Comparison of ENCODE assay signal across 9 mouse cellular contexts in genomic region chr1:75015551-75016265, GRCm38 (mm10).
DNase-seq lines count a peak whose midpoint lies in the region; ATAC-seq and TF ChIP-seq lines count a peak whose summit lies in the region.
"Had no signal": no experiment of that assay in that cellular context is flagged by ENCODE, and none has a peak within 500 bp of the region (broad histone marks: within the 10 kb centered on the region; RNA-seq: fewer than 3 reads in every experiment).

No protein-coding gene starts in this region.

- DNase-seq in cerebellum, adult 9-11 months, result peak; percentile 13
- DNase-seq in cerebellum, adult 8-10 months, result no peak
- no peak for DNase-seq in ES-E14 (ENCODE audit: low read depth, low spot score)
- peak; percentile 24 for DNase-seq in heart, postnatal 0 days (ENCODE audit: low spot score)
- DNase-seq in lung, adult 2 months, result peak; percentile 23
- no peak for DNase-seq in yolk sac, embryonic 10.5 days (ENCODE audit: low spot score)
- no peak for DNase-seq in Muller cell, postnatal 12 days (ENCODE audit: inconsistent ontology term)

- in situ Hi-C loops in ES-E14 (cut with MboI; ENCODE audit: low sequenced_read_pairs in 2 of 2, unreplicated experiment in 2 of 2), result no loop called here

- WGBS in heart, postnatal 0 days, result 4% methylated on average over 13 of the region's 13 CpGs
- WGBS in lung, adult 2 months, result 35% methylated on average over 13 of the region's 13 CpGs

- H3K27me3 ChIP-seq in heart, postnatal 0 days (ENCODE audit: control insufficient read depth, insufficient read depth, low read length), result no peaks in the 10 kb centered on the region

- H3K36me3 ChIP-seq in ES-E14 (ENCODE audit: control insufficient read depth, insufficient read depth, low read length, poor library complexity, severe bottlenecking), result no peaks in the 10 kb centered on the region
- H3K36me3 ChIP-seq in heart, postnatal 0 days (replicated peaks; ENCODE audit: control insufficient read depth, insufficient read depth, low read length), result no peaks in the 10 kb centered on the region

- no peak for TF ChIP-seq POLR2A in lung, adult 2 months (IDR thresholded peaks at IDR 0.05; ENCODE audit: borderline replicate concordance, extremely low read depth, low read depth, low read length)

- peak overlapping the region; percentile 14; the same call in 1 of the 2 replicates for H3K9ac ChIP-seq in ES-E14 (ENCODE audit: insufficient read depth, low read depth, low read length, poor library complexity, severe bottlenecking)
- no peak overlapping the region for H3K9ac ChIP-seq in heart, postnatal 0 days (replicated peaks; ENCODE audit: low read depth, low read length)
- H3K9ac ChIP-seq: liver, embryonic 14.5 days had no signal

- peak; percentile 57 for ATAC-seq in heart, postnatal 0 days (ENCODE audit: insufficient read depth, low read depth)
- ATAC-seq in erythroblast, adult 5-6 weeks (replicated peaks; ENCODE audit: low FRiP score, poor library complexity, severe bottlenecking), result no peak

- no peak for TF ChIP-seq CTCF in heart, postnatal 0 days (IDR thresholded peaks at IDR 0.05; ENCODE audit: low read depth)
- TF ChIP-seq CTCF in lung, adult 2 months (IDR thresholded peaks at IDR 0.05; ENCODE audit: insufficient read depth, low read length), result no peak

- no peak for TF ChIP-seq EP300 in heart, postnatal 0 days (IDR thresholded peaks at IDR 0.05; ENCODE audit: low read depth)

- no peak overlapping the region for H3K27ac ChIP-seq in ES-E14 (ENCODE audit: insufficient read depth, low read depth, low read length, poor library complexity, severe bottlenecking)
- H3K27ac ChIP-seq in heart, postnatal 0 days (ENCODE audit: low read depth), result no peak overlapping the region
- H3K27ac ChIP-seq: liver, embryonic 14.5 days had no signal

- peak overlapping the region; percentile 51 for H3K4me2 ChIP-seq in heart, postnatal 0 days (ENCODE audit: low read depth, low read length)

- no peaks in the 10 kb centered on the region for H3K9me3 ChIP-seq in ES-E14 (ENCODE audit: control insufficient read depth, insufficient read depth, low read depth, low read length)
- no peaks in the 10 kb centered on the region for H3K9me3 ChIP-seq in heart, postnatal 0 days (replicated peaks; ENCODE audit: control insufficient read depth, low read length)

- peaks cover 0 to 5% of the 10 kb centered on the region in 2 experiments; a peak in 1 of 4 replicates for H3K4me1 ChIP-seq in ES-E14 (ENCODE audit: control insufficient read depth in 2 of 2, insufficient read depth in 2 of 2, low read length in 2 of 2, poor library complexity in 1 of 2)
- peaks cover 5% of the 10 kb centered on the region for H3K4me1 ChIP-seq in heart, postnatal 0 days (ENCODE audit: control insufficient read depth, insufficient read depth)
- H3K4me1 ChIP-seq in lung, adult 2 months (ENCODE audit: control insufficient read depth, insufficient read depth, low read length), result no peaks in the 10 kb centered on the region

- peak overlapping the region; percentile 22 to 46; a peak in 3 of 4 replicates for H3K4me3 ChIP-seq in ES-E14 (ENCODE audit: insufficient read depth in 1 of 2, low read depth in 1 of 2, low read length in 2 of 2, poor library complexity in 1 of 2, severe bottlenecking in 1 of 2)
- peak overlapping the region; percentile 24 for H3K4me3 ChIP-seq in heart, postnatal 0 days (ENCODE audit: low read depth, low read length)
- H3K4me3 ChIP-seq in lung, adult 2 months (replicated peaks; ENCODE audit: extremely low read depth, low read depth, low read length), result no peak overlapping the region

TF ChIP-seq in ES-E14, 5 proteins besides CTCF, POLR2A, EP300 and RAD21:
- TF ChIP-seq HCFC1 (IDR thresholded peaks at IDR 0.05; ENCODE audit: borderline replicate concordance, insufficient read depth, low read length) (no peak), ZC3H11A (IDR thresholded peaks at IDR 0.05; ENCODE audit: borderline replicate concordance, low read depth, low read length) (no peak), CHD2 (IDR thresholded peaks at IDR 0.05; ENCODE audit: low read depth, low read length) (no peak), MAFK (IDR thresholded peaks at IDR 0.05; ENCODE audit: insufficient read depth, low read depth, low read length) (no peak), ZNF384 (IDR thresholded peaks at IDR 0.05; ENCODE audit: low read depth, low read length) (no peak)

Comparison
In these comparisons a context has a peak if more than half of its experiments do, and no peak if none do; other contexts are left out.
1. DNase-seq: peak in cerebellum, adult 9-11 months (single experiment), heart, postnatal 0 days (single experiment) and lung, adult 2 months (single experiment); none in cerebellum, adult 8-10 months (single experiment), ES-E14 (single experiment), yolk sac, embryonic 10.5 days (single experiment) and Muller cell, postnatal 12 days (single experiment).